Mouse (Mus musculus) 416B (cell line): ENCODE results near the gene Mycbpap.

Source experiments
- DNase-seq: peaks from one replicate; pipeline ENCODE4 v3.0.0; 2011; ENCODE audit warnings: low read depth

The Mycbpap gene

GRCm38 (mm10) chr11:94521219-94521843, at the start of gene Mycbpap:
Gene Mycbpap (minus strand): TSS chr11:94521742.
- no peak for DNase-seq

GRCm38 (mm10) chr11:94570612-94571011, 49.1 kb upstream of the Mycbpap start:
- DNase-seq = no peak

- DNase-seq = no peak
These were observed 45.8 kb upstream of the Mycbpap start for GRCm38 (mm10) chr11:94567326-94567725.

- DNase-seq = no peak
These were observed 45.0 kb upstream of the Mycbpap start for GRCm38 (mm10) chr11:94566534-94566933.

- no peak for DNase-seq
These were observed 43.6 kb upstream of the Mycbpap start for GRCm38 (mm10) chr11:94565151-94565479.

GRCm38 (mm10) chr11:94564437-94565150, 43.1 kb upstream of the Mycbpap start, which contains the start of gene Chad:
Gene Chad (plus strand): TSS chr11:94565047.
- DNase-seq = no peak

GRCm38 (mm10) chr11:94563821-94564220, 42.3 kb upstream of the Mycbpap start:
- DNase-seq = no peak

GRCm38 (mm10) chr11:94563383-94563782, 41.8 kb upstream of the Mycbpap start:
- DNase-seq = no peak

GRCm38 (mm10) chr11:94558226-94558625, 36.7 kb upstream of the Mycbpap start:
- DNase-seq = no peak

- no peak for DNase-seq
These were observed 28.9 kb upstream of the Mycbpap start for GRCm38 (mm10) chr11:94550442-94550744.

GRCm38 (mm10) chr11:94549691-94550441, 28.3 kb upstream of the Mycbpap start:
- DNase-seq = peak; percentile 76

GRCm38 (mm10) chr11:94548888-94549690, 27.5 kb upstream of the Mycbpap start, which contains the start of gene Rsad1:
Gene Rsad1 (minus strand): TSS chr11:94549255.
- DNase-seq = peak; percentile 94

- no peak for DNase-seq
These were observed 26.7 kb upstream of the Mycbpap start for GRCm38 (mm10) chr11:94548041-94548784.

- no peak for DNase-seq
These were observed 25.7 kb upstream of the Mycbpap start for GRCm38 (mm10) chr11:94547271-94547670.

GRCm38 (mm10) chr11:94546381-94546780, 24.8 kb upstream of the Mycbpap start:
- no peak for DNase-seq

GRCm38 (mm10) chr11:94544422-94544821, 22.9 kb upstream of the Mycbpap start:
- no peak for DNase-seq

- peak; percentile 93 for DNase-seq
These were observed 22.4 kb upstream of the Mycbpap start for GRCm38 (mm10) chr11:94543932-94544331.

- no peak for DNase-seq
These were observed 21.8 kb upstream of the Mycbpap start for GRCm38 (mm10) chr11:94543344-94543743.

GRCm38 (mm10) chr11:94542400-94542799, 20.9 kb upstream of the Mycbpap start:
- DNase-seq = no peak

- DNase-seq = no peak
These were observed 18.2 kb upstream of the Mycbpap start for GRCm38 (mm10) chr11:94539761-94540160.

GRCm38 (mm10) chr11:94538733-94539292, 17.3 kb upstream of the Mycbpap start:
- DNase-seq = no peak
